Comparison of ENCODE assay signal across 8 mouse cellular contexts in the genomic region with DNA sequence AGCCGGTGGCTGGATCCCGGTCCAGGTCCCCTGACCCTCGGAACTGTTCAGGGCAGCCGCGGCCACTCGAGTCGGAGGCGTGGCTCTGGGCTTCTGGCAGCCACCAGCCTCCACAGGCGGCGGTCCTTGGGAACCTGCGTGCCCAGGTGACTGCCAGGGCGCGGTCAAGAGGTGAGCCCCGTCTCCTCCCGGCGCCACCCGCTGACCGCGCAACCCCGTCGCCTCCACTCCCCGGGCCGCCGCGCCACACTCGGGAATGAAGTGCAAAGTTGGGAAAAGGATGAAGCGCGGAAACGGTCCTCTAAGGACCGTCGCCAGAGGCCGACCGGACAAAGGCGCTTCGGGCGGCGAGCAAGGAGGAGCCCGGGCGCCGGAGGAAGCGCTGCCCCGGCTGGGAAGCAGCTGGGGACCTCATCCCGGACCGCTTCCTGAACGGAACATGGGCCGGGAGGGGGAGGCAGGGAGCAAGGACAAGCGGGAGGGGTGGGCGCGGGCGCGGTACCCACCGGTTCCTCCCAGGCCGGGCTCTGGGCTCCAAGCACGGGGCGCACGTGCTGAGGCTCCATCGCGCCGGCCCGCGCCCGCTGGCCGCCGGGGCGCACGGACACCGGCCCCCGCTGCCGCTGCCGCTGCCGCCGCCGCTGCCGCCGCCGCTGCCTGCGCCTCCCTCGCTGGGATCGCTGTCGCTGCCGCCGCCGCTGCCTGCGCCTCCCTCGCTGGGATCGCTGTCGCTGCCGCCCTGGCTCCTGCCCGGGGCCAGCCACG. TPM values are rescaled to one million over a fixed set of nuclear protein-coding genes. Genes with fewer than 3 reads are reported as not detected.
DNase-seq lines count a peak whose midpoint lies in the region; TF ChIP-seq lines count a peak whose summit lies in the region.

No protein-coding gene starts in this region.

- TF ChIP-seq POLR2A in testis, adult 2 months (IDR thresholded peaks at IDR 0.05; ENCODE audit: control insufficient read depth, low read depth, low read length), result no peak
- TF ChIP-seq POLR2A in heart, adult 2 months (IDR thresholded peaks at IDR 0.05; ENCODE audit: insufficient read depth, low read depth, low read length), result no peak

- no peaks in the 10 kb centered on the region for H3K79me2 ChIP-seq in heart, adult 2 months (replicated peaks; ENCODE audit: control insufficient read depth, insufficient read depth, low read length)

- no peak overlapping the region for H3K27ac ChIP-seq in testis, adult 2 months (ENCODE audit: control insufficient read depth, insufficient read depth, low read depth, low read length)
- peak overlapping the region; percentile 87 for H3K27ac ChIP-seq in heart, adult 2 months

- no peaks in the 10 kb centered on the region; the same call in 1 of the 2 replicates for H3K27me3 ChIP-seq in testis, adult 2 months (ENCODE audit: control insufficient read depth, insufficient read depth, low read length)
- no peaks in the 10 kb centered on the region for H3K27me3 ChIP-seq in heart, adult 2 months (ENCODE audit: control insufficient read depth, insufficient read depth, low read length)

- no peak for TF ChIP-seq CTCF in testis, adult 2 months (IDR thresholded peaks at IDR 0.05; ENCODE audit: control insufficient read depth, insufficient read depth, insufficient replicate concordance, low read depth, low read length)
- peak; percentile 21; the same call in 1 of the 2 replicates for TF ChIP-seq CTCF in heart, adult 2 months (IDR thresholded peaks at IDR 0.05)

- H3K9ac ChIP-seq in heart, adult 2 months (ENCODE audit: low read depth, low read length), result peak overlapping the region; percentile 97

- no peak for TF ChIP-seq EP300 in heart, adult 2 months (IDR thresholded peaks at IDR 0.05; ENCODE audit: insufficient read depth, low read depth, low read length)

- DNase-seq in testis, postnatal 14 days (ENCODE audit: low spot score), result no peak
- DNase-seq in cerebellum, postnatal 4 days (ENCODE audit: low spot score in 2 of 2), result peak; percentile 28 to 34
- peak; percentile 76 to 78 for DNase-seq in heart, adult 2 months
- DNase-seq in kidney, adult 18-20 months, result peak; percentile 75
- peak; percentile 83 to 88 for DNase-seq in lung, adult 18-20 months
- DNase-seq in ovary, postnatal 14 days (ENCODE audit: low spot score), result peak; percentile 25
- no peak for DNase-seq in layer of hippocampus, adult 9-10 months (ENCODE audit: low spot score)

- H3K36me3 ChIP-seq in testis, adult 2 months (ENCODE audit: control insufficient read depth, insufficient read depth, low read length), result no peaks in the 10 kb centered on the region
- H3K36me3 ChIP-seq in heart, adult 2 months (ENCODE audit: control insufficient read depth, insufficient read depth, low read length), result no peaks in the 10 kb centered on the region

- WGBS in heart, adult 2 months, result under 1% methylated on average over 83 of the region's 90 CpGs

- H3K4me3 ChIP-seq in testis, adult 2 months (ENCODE audit: control insufficient read depth, low read depth, low read length), result peak overlapping the region; percentile 84
- peak overlapping the region; percentile 83 for H3K4me3 ChIP-seq in heart, adult 2 months

- peaks cover 3% of the 10 kb centered on the region for H3K4me1 ChIP-seq in testis, adult 2 months (ENCODE audit: control insufficient read depth, insufficient read depth, low read length)
- peaks cover 9% of the 10 kb centered on the region for H3K4me1 ChIP-seq in heart, adult 2 months (ENCODE audit: control insufficient read depth, insufficient read depth, low read length)

- intact Hi-C loops in heart, adult 2 months (cut with DNase I), result loop anchor here (2.0 kb wide), 2 partner anchors 63 to 117 kb away; partner anchors contain the start of gene Vwa8

RNA-seq across cellular contexts. Expression of gene Dgkh, which starts 0.5 kb away (rescaled TPM):
- 49.3 and 55.0 TPM in 2 replicates for polyA plus RNA-seq in testis, adult 2 months (2012; rRNA removed)
- total RNA-seq in heart, adult 2 months (2021), result 1 to 10 TPM; 6.2 to 6.3 TPM
- 1.1 and 2.1 TPM in 2 replicates for polyA plus RNA-seq in heart, adult 2 months (2012; rRNA removed)

Comparison
In these comparisons a context has a peak if more than half of its experiments do, and no peak if none do; other contexts are left out.
1. DNase-seq: peak in cerebellum, postnatal 4 days (2 of 2), heart, adult 2 months (2 of 2), kidney, adult 18-20 months (single experiment), lung, adult 18-20 months (2 of 2) and ovary, postnatal 14 days (single experiment); none in testis, postnatal 14 days (single experiment) and layer of hippocampus, adult 9-10 months (single experiment).
2. RNA of gene Dgkh, which starts 0.5 kb away (polyA plus RNA-seq): 49.3 to 55.0 TPM in testis, adult 2 months; 1.1 to 2.1 TPM in heart, adult 2 months; every median in the first group is over 10 times any median in the second.